Mouse (Mus musculus) lung, adult 2 months (tissue): ENCODE measurements around the gene Kcnma1.

Experiments used
- CTCF ChIP-seq: fragments of 200-500 bp; IDR thresholded peaks from 2 replicates; pipeline ENCODE4 v1.5.1; 2011; ENCODE audit warnings: mild to moderate bottlenecking, low read length, control low read depth; ENCODE audit not compliant: insufficient read depth
- POLR2A ChIP-seq: fragments of 200-500 bp; IDR thresholded peaks from 2 replicates; pipeline ENCODE4 v1.6.1; 2011; ENCODE audit warnings: low read depth, mild to moderate bottlenecking, control low read depth, low read length, borderline replicate concordance; ENCODE audit errors: extremely low read depth

DNA sequence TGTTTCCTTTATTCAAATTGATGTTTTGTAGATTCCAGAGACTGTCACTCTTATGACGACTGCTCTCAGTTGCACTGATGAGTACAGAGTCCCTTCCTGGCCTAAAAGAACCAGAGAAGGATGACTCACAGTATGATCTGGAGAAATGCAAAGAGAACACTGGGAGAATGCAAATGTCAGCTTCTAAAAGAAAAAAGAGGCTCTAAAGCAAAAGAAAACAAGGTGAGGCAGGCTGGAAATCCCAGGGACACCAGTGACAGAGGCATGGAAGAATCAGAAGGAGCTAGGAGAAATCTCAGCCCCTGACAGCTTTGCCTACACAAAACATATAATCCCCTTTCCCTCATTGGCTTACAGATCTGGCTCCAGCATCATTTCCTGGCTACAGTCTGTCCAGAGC is 255.9 kb downstream of the Kcnma1 start:
- no peak for TF ChIP-seq CTCF
- no peak for TF ChIP-seq POLR2A
